Mouse (Mus musculus): ENCODE data around the gene Ing1.

DNA sequence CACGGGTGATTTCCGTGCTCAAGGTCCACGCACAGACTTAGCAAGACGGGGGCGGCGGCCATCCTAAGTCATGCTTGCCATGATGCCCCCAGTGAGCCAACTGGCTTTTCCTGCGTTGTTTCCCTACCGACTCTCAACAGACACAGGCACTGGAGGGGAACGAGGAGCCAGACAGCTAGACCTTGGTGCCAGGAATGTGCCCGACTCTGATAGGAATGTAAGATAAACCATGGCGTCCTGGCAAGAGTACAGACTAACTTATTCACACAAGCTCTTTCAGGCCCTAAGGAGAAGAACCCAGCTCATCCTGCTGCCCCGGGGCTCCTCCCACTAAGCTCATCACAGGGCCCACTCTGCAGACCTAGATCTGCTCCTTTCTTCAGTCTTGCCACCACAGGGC is 13.3 kb upstream of the Ing1 start:
- TF ChIP-seq CTCF (IDR thresholded peaks at IDR 0.05; ENCODE audit: borderline replicate concordance, insufficient read depth, low read depth, low read length) (no peak), POLR2A (IDR thresholded peaks at IDR 0.05; ENCODE audit: borderline replicate concordance, insufficient read depth, low read length) (no peak)
